Mouse (Mus musculus) thymus, adult 2 months (tissue): ENCODE measurements around the gene Wnk3.

Experiments
- CTCF ChIP-seq: fragments of 200-500 bp; IDR thresholded peaks from 2 replicates; pipeline ENCODE4 v1.5.1; 2012; ENCODE audit warnings: mild to moderate bottlenecking, control low read depth, low read length, moderate library complexity, borderline replicate concordance; ENCODE audit not compliant: control insufficient read depth, poor library complexity, insufficient read depth; ENCODE audit errors: extremely low read depth
- POLR2A ChIP-seq: fragments of 200-500 bp; IDR thresholded peaks from 2 replicates; pipeline ENCODE4 v1.6.1; 2012; ENCODE audit warnings: mild to moderate bottlenecking, low read length, control low read depth, moderate library complexity; ENCODE audit not compliant: control insufficient read depth, poor library complexity, insufficient read depth; ENCODE audit errors: extremely low read depth

- no peak for TF ChIP-seq POLR2A
- no peak for TF ChIP-seq CTCF
These were observed 149.4 kb downstream of the Wnk3 start for GRCm38 (mm10) chrX:151347278-151347677.
